Mouse (Mus musculus) testis, adult 10 weeks (tissue): ENCODE data around the gene Abcc2. TPM values are rescaled to one million over a fixed set of nuclear protein-coding genes. Genes with fewer than 3 reads are reported as not detected.

ENCODE experiments used
- polyA plus RNA-seq: library from polyadenylated mRNA; stranded (reverse); fragments of 350-450 nt; fragmentation: Illumina TruSeq; extraction: RNeasy Lipid Tissue Mini Kit (QIAGEN cat#74804); gene quantifications from one replicate; pipeline ENCODE4 v1.2.3, GENCODE M21; 2014; ENCODE audit warnings: low read depth, low replicate concordance

The Abcc2 gene
- polyA plus RNA-seq, result 0.34 TPM

DNA sequence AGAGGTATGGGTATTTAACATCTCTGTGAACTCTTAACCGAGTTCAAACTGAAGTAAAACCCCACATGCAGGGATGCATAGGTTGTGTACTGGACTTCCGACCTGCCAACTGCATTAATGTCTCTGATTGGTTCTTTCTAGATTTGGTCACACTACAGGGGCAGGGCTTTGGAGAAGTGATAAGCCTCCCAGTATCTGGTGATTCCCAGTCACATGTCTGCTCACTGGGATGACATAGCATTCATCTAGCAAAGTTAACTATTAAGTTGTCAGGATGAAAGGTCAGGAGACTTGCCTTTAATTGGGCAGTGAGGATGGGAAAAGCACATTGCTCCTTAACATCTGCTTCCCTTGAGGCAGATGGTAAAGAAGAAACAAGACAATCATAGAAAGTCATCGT is at the start of gene Abcc2:
Gene Abcc2 (plus strand): TSS at position 213 of the 400 bp plus-strand sequence.

DNA sequence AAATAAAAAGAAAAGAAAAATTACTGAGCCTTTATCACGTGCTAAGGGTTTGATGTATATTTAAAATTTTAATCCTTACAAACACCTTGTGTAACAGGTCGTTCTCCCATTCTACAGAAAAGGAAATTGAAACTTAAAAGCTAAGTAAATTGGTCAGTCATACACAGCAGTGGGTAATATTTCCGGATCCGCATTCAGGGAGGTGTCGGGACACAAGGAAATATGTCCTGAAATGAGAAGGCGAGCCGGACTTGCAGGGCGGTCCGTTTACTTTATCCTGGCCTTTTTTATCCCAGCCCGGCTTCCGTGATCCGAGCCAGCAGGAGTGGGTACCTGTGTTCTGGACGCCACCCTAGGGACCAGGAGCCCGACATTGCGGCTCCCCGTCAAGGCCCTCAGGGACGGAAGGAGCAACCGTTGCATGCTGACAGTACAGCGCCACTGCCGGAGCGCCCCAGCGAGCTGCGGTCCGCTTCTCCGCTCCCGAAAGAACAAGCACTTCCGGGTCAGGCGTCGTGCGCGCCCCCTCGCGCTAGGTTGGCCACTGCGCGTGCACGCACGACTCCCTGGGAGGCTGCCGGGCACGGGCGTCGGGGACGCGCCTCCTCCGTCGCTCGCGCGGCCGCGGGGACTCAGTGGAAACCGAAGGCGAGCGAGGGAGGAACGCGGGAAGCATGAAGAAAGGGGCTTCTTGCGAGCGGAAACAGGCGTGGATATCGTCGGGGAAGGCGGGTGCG is 29.3 kb upstream of the Abcc2 start, which contains the start of the genes Cutc and Cox15:
Gene Cutc (plus strand): TSS at position 508 of the 737 bp plus-strand sequence.
Gene Cox15 (minus strand): TSS at position 512 of the 737 bp plus-strand sequence.

Other genes with a start within 250 kb of the Abcc2 start
- gene Nkx2-3, start 169.9 kb upstream of the Abcc2 start, polyA plus RNA-seq, result not detected
- 5.7 TPM for gene Slc25a28, start 107.3 kb upstream of the Abcc2 start, polyA plus RNA-seq
- gene Entpd7, start 92.5 kb upstream of the Abcc2 start, polyA plus RNA-seq, result 0.55 TPM
- 72.9 TPM for gene Cutc, start 29.2 kb upstream of the Abcc2 start, polyA plus RNA-seq
- gene Cox15, start 29.2 kb upstream of the Abcc2 start, polyA plus RNA-seq, result 3.9 TPM
- 4.2 TPM for gene Dnmbp, start 158.0 kb downstream of the Abcc2 start, polyA plus RNA-seq
- 0.91 TPM for gene Cpn1, start 204.4 kb downstream of the Abcc2 start, polyA plus RNA-seq
- gene Cyp2c23, start 247.0 kb downstream of the Abcc2 start, polyA plus RNA-seq, result 1.0 TPM